Mouse (Mus musculus) stomach, embryonic 14.5 days (tissue): ENCODE data around the gene Mllt3. TPM values are rescaled to one million over a fixed set of nuclear protein-coding genes. Genes with fewer than 3 reads are reported as not detected.

Experiments
- ATAC-seq: fragments of 200-750 bp; cut with Nextera tagmentation; 2 replicates; pipeline ENCODE4 v1.8.0; 2017; ENCODE audit warnings: low read depth, moderate TSS enrichment; ENCODE audit not compliant: insufficient number of reproducible peaks, insufficient read depth, low FRiP score
- H3K27ac ChIP-seq: fragments of 300-500 bp; sonication (generic); 2 replicates; pipeline ENCODE4 v1.5.1; 2014; ENCODE audit warnings: mild to moderate bottlenecking, low read length, moderate library complexity, mixed read lengths
- H3K27me3 ChIP-seq: fragments of 300-500 bp; sonication (generic); 2 replicates; pipeline ENCODE4 v1.6.1; 2014; ENCODE audit warnings: low read length, control low read depth, mixed read lengths; ENCODE audit not compliant: control insufficient read depth, insufficient read depth
- H3K36me3 ChIP-seq: fragments of 300-500 bp; sonication (generic); 2 replicates; pipeline ENCODE4 v1.6.1; 2014; ENCODE audit warnings: mild to moderate bottlenecking, control low read depth, low read length, moderate library complexity, mixed read lengths; ENCODE audit not compliant: control insufficient read depth, insufficient read depth
- H3K4me1 ChIP-seq: fragments of 300-500 bp; sonication (generic); 2 replicates; pipeline ENCODE4 v1.6.1; 2014; ENCODE audit warnings: low read length, control low read depth, mixed read lengths; ENCODE audit not compliant: control insufficient read depth, insufficient read depth
- H3K4me2 ChIP-seq: fragments of 300-500 bp; sonication (generic); replicated peaks from 2 replicates; pipeline ENCODE4 v1.6.1; 2014; ENCODE audit warnings: low read depth, low read length, control low read depth
- H3K4me3 ChIP-seq: fragments of 300-500 bp; sonication (generic); 2 replicates; pipeline ENCODE4 v1.5.1; 2014; ENCODE audit warnings: low read depth, low read length, control low read depth
- H3K9ac ChIP-seq: fragments of 300-500 bp; sonication (generic); replicated peaks from 2 replicates; pipeline ENCODE4 v1.6.1; 2014; ENCODE audit warnings: low read depth, mild to moderate bottlenecking, control low read depth, low read length, moderate library complexity, mixed read lengths
- H3K9me3 ChIP-seq: fragments of 300-500 bp; sonication (generic); 2 replicates; pipeline ENCODE4 v1.6.1; 2016; ENCODE audit warnings: low read depth, low read length, control low read depth; ENCODE audit not compliant: control insufficient read depth
- whole genome bisulfite sequencing: fragments of 180-500 bp; shearing (Covaris S2); extraction: QIAGEN DNeasy Blood & Tissue Kit; methylation state at CpG from one replicate; pipeline ENCODE4 v1.1.7; 2014; 5-methylcytosine and 5-hydroxymethylcytosine counted together
- polyA plus RNA-seq: library from polyadenylated mRNA; unstranded; fragments of >200 nt; fragmentation: Nextera tagmentation; extraction: Ambion mirVana; gene quantifications from 2 replicates; pipeline ENCODE4 v1.2.1, GENCODE M21; 2014

Gene Mllt3
- polyA plus RNA-seq, 1 experiment from 2014 or later, result 43.1 TPM

- no peak overlapping the region for H3K9ac ChIP-seq
- H3K4me1 ChIP-seq, result 0 out of 2 replicates have a peak, but pooled peaks cover 10% of the 10 kb centered on the region
- H3K27me3 ChIP-seq, result no peaks in the 10 kb centered on the region
- no peak overlapping the region for H3K4me2 ChIP-seq
- ATAC-seq, result no peak
- no peaks in the 10 kb centered on the region for H3K9me3 ChIP-seq
- H3K36me3 ChIP-seq, result no peaks in the 10 kb centered on the region
- H3K4me3 ChIP-seq, result no peak overlapping the region
- WGBS, result 64% methylated on average over 7 of the region's 7 CpGs
- H3K27ac ChIP-seq, result no peak overlapping the region
These were observed 78.6 kb downstream of the Mllt3 start for GRCm38 (mm10) chr4:87954421-87955083.

- Histone ChIP-seq H3K9ac (no peak overlapping the region), H3K4me3 (no peak overlapping the region)
- 50% methylated on average over 4 of the region's 4 CpGs for WGBS
These were observed 79.4 kb downstream of the Mllt3 start for GRCm38 (mm10) chr4:87953736-87954135.

GRCm38 (mm10) chr4:87953268-87953667 is 79.9 kb downstream of the Mllt3 start:
- ATAC-seq, result no peak
- 81% methylated on average over 4 of the region's 4 CpGs for WGBS
- Histone ChIP-seq H3K4me2 (no peak overlapping the region), H3K4me3 (no peak overlapping the region), H3K27me3 (no peaks in the 10 kb centered on the region), H3K4me1 (0 out of 2 replicates have a peak, but pooled peaks cover 10% of the 10 kb centered on the region), H3K36me3 (no peaks in the 10 kb centered on the region), H3K9ac (no peak overlapping the region), H3K9me3 (no peaks in the 10 kb centered on the region), H3K27ac (no peak overlapping the region)

More at GRCm38 (mm10) chr4:87953736-87954135, 79.4 kb downstream of the Mllt3 start:
- H3K4me2 ChIP-seq, result no peak overlapping the region
- ATAC-seq, result no peak
- H3K9me3 ChIP-seq, result no peaks in the 10 kb centered on the region
- 0 out of 2 replicates have a peak, but pooled peaks cover 10% of the 10 kb centered on the region for H3K4me1 ChIP-seq
- H3K27me3 ChIP-seq, result no peaks in the 10 kb centered on the region
- no peaks in the 10 kb centered on the region for H3K36me3 ChIP-seq
- H3K27ac ChIP-seq, result no peak overlapping the region

- Histone ChIP-seq H3K4me1 (0 out of 2 replicates have a peak, but pooled peaks cover 8% of the 10 kb centered on the region), H3K36me3 (no peaks in the 10 kb centered on the region), H3K4me3 (no peak overlapping the region), H3K9ac (no peak overlapping the region), H3K4me2 (no peak overlapping the region), H3K27ac (no peak overlapping the region), H3K27me3 (no peaks in the 10 kb centered on the region), H3K9me3 (no peaks in the 10 kb centered on the region)
- no peak for ATAC-seq
- WGBS, result 47% methylated on average over 6 of the region's 6 CpGs
These were observed 83.7 kb downstream of the Mllt3 start for GRCm38 (mm10) chr4:87949451-87949850.

GRCm38 (mm10) chr4:87944320-87944719 is 88.8 kb downstream of the Mllt3 start:
- ATAC-seq, result no peak
- Histone ChIP-seq H3K9ac (no peak overlapping the region), H3K36me3 (no peaks in the 10 kb centered on the region), H3K4me1 (no peaks in the 10 kb centered on the region), H3K27ac (no peak overlapping the region), H3K4me3 (no peak overlapping the region), H3K27me3 (no peaks in the 10 kb centered on the region), H3K9me3 (no peaks in the 10 kb centered on the region), H3K4me2 (no peak overlapping the region)
- WGBS, result 62% methylated on average over 3 of the region's 3 CpGs

GRCm38 (mm10) chr4:87942921-87943403 is 90.2 kb downstream of the Mllt3 start:
- H3K36me3 ChIP-seq, result no peaks in the 10 kb centered on the region
- H3K4me2 ChIP-seq, result no peak overlapping the region
- no peaks in the 10 kb centered on the region for H3K4me1 ChIP-seq
- H3K27me3 ChIP-seq, result no peaks in the 10 kb centered on the region
- H3K9ac ChIP-seq, result no peak overlapping the region
- ATAC-seq, result no peak
- WGBS, result 89% methylated on average over 8 of the region's 8 CpGs
- no peak overlapping the region for H3K27ac ChIP-seq
- H3K4me3 ChIP-seq, result no peak overlapping the region
- H3K9me3 ChIP-seq, result no peaks in the 10 kb centered on the region

- Histone ChIP-seq H3K9me3 (no peaks in the 10 kb centered on the region), H3K9ac (no peak overlapping the region), H3K36me3 (no peaks in the 10 kb centered on the region), H3K4me3 (no peak overlapping the region), H3K4me2 (no peak overlapping the region), H3K27ac (no peak overlapping the region), H3K4me1 (peaks cover 9% of the 10 kb centered on the region; the same call in 1 of the 2 replicates), H3K27me3 (no peaks in the 10 kb centered on the region)
- 89% methylated on average over 7 of the region's 7 CpGs for WGBS
- ATAC-seq, result no peak
These were observed 93.5 kb downstream of the Mllt3 start for GRCm38 (mm10) chr4:87939474-87940154.

GRCm38 (mm10) chr4:87936326-87936725 is 96.8 kb downstream of the Mllt3 start:
- Histone ChIP-seq H3K27ac (no peak overlapping the region), H3K9ac (no peak overlapping the region), H3K4me1 (peaks cover 20% of the 10 kb centered on the region; the same call in 1 of the 2 replicates), H3K4me2 (no peak overlapping the region), H3K4me3 (no peak overlapping the region), H3K27me3 (no peaks in the 10 kb centered on the region), H3K36me3 (no peaks in the 10 kb centered on the region), H3K9me3 (no peaks in the 10 kb centered on the region)
- WGBS, result 55% methylated on average over 2 of the region's 2 CpGs
- ATAC-seq, result no peak
